8 mouse cellular contexts compared by ENCODE assay signal in the genomic region with DNA sequence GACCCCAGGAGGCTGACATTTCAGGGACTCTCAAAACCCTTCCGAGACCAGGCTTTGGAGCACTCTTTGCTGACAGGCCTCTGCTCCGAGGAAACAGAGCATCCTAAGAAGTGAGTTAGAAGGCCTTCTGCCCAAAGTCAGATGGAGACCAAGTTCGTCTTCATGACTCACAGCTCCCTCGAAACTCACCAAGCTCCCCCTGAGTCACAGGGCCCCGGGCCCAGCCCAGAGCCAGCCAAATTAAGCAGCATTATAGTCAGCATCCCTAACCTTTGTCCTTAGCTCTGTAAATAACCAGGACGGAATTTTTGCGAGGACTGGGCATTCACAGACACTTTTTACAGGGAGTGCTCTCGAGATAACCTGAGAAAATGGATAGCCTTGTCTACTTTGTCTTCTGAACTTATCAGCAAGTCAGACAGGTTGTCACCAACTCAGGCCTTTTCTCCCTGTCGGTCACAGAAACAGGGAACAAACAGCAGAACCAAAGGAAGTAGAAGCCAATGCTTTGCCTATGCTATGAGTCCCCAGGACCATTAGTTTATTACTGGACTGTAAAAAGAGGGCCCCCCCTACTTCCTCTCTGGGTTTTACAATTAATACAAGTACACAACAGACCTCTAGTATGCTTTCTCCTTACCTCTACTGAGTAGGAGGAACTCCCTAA. TPM values are rescaled to one million over a fixed set of nuclear protein-coding genes. Genes with fewer than 3 reads are reported as not detected.
DNase-seq lines count a peak whose midpoint lies in the region; ATAC-seq and TF ChIP-seq lines count a peak whose summit lies in the region.

No protein-coding gene starts in this region.

- 47% methylated on average over 9 of the region's 9 CpGs for WGBS in heart, embryonic 10.5 days
- WGBS in forebrain, embryonic 14.5 days = 72% methylated on average over 9 of the region's 9 CpGs
- 63% methylated on average over 9 of the region's 9 CpGs for WGBS in midbrain, embryonic 12.5 days
- 69% methylated on average over 9 of the region's 9 CpGs for WGBS in intestine, embryonic 15.5 days

- TF ChIP-seq RAD21 in MEL (IDR thresholded peaks at IDR 0.05; ENCODE audit: low read depth, low read length) = no peak

- H3K9ac ChIP-seq in MEL (ENCODE audit: control insufficient read depth, low read depth, low read length, poor library complexity, severe bottlenecking) = no peak overlapping the region
- H3K9ac ChIP-seq in forebrain, embryonic 14.5 days (ENCODE audit: low read length) = no peak overlapping the region
- H3K9ac ChIP-seq in midbrain, embryonic 12.5 days (replicated peaks) = peak overlapping the region; percentile 35; the same call in 1 of the 2 replicates
- no peak overlapping the region for H3K9ac ChIP-seq in intestine, embryonic 15.5 days

- no peak for TF ChIP-seq CTCF in MEL (IDR thresholded peaks at IDR 0.05 in 2 of 3, conservative IDR thresholded peaks at IDR 0.05 in 1 of 3; ENCODE audit: control insufficient read depth in 1 of 3, insufficient read depth in 1 of 3, low read depth in 2 of 3, low read length in 3 of 3, poor library complexity in 1 of 3, severe bottlenecking in 1 of 3)

- ATAC-seq in forebrain, embryonic 14.5 days = no peak
- ATAC-seq in midbrain, embryonic 12.5 days (ENCODE audit: low FRiP score, low read depth) = no peak
- no peak for ATAC-seq in intestine, embryonic 15.5 days

- H3K4me1 ChIP-seq in heart, embryonic 10.5 days = peaks cover 70% of the 10 kb centered on the region
- H3K4me1 ChIP-seq in MEL (ENCODE audit: control insufficient read depth in 1 of 2, insufficient read depth in 2 of 2, low read length in 2 of 2) = peaks cover 25 to 55% of the 10 kb centered on the region in 2 experiments
- peaks cover 26% of the 10 kb centered on the region for H3K4me1 ChIP-seq in forebrain, embryonic 14.5 days (ENCODE audit: control insufficient read depth, insufficient read depth, low read length)
- peaks cover 48% of the 10 kb centered on the region for H3K4me1 ChIP-seq in midbrain, embryonic 12.5 days
- peaks cover 23% of the 10 kb centered on the region for H3K4me1 ChIP-seq in intestine, embryonic 15.5 days (replicated peaks)

- peak overlapping the region; percentile 90 for H3K27ac ChIP-seq in heart, embryonic 10.5 days
- peak overlapping the region; percentile 15; the same call in 1 of the 2 replicates for H3K27ac ChIP-seq in MEL (ENCODE audit: control insufficient read depth, low read depth, low read length)
- H3K27ac ChIP-seq in forebrain, embryonic 14.5 days (ENCODE audit: low read depth, low read length) = peak overlapping the region; percentile 41; the same call in 1 of the 2 replicates
- peak overlapping the region; percentile 79 for H3K27ac ChIP-seq in midbrain, embryonic 12.5 days (replicated peaks)
- no peak overlapping the region for H3K27ac ChIP-seq in intestine, embryonic 15.5 days

- no peak for DNase-seq in heart, embryonic 10.5 days (ENCODE audit: low spot score)
- DNase-seq in heart, adult 9 months (ENCODE audit: low spot score in 2 of 2) = no peak
- DNase-seq in MEL (ENCODE audit: low read depth, low spot score) = peak; percentile 46
- no peak for DNase-seq in forebrain, embryonic 14.5 days (ENCODE audit: low spot score)
- no peak for DNase-seq in lung, postnatal 14 days
- no peak for DNase-seq in natural killer cell, adult 2 months (ENCODE audit: low spot score in 2 of 2)

- no peak for TF ChIP-seq EP300 in MEL (IDR thresholded peaks at IDR 0.05; ENCODE audit: low read depth in 1 of 2, low read length in 2 of 2)

- H3K4me2 ChIP-seq in forebrain, embryonic 14.5 days (ENCODE audit: low read length) = no peak overlapping the region; the same call in 1 of the 2 replicates
- peak overlapping the region; percentile 38 for H3K4me2 ChIP-seq in midbrain, embryonic 12.5 days (replicated peaks)
- no peak overlapping the region for H3K4me2 ChIP-seq in intestine, embryonic 15.5 days (replicated peaks)

- no peak overlapping the region for H3K4me3 ChIP-seq in heart, embryonic 10.5 days
- no peak overlapping the region for H3K4me3 ChIP-seq in MEL (ENCODE audit: control insufficient read depth in 1 of 2, insufficient read depth in 1 of 2, low read depth in 2 of 2, low read length in 2 of 2)
- H3K4me3 ChIP-seq in forebrain, embryonic 14.5 days (ENCODE audit: low read depth, low read length) = no peak overlapping the region
- H3K4me3 ChIP-seq in midbrain, embryonic 12.5 days = peak overlapping the region; percentile 81; the same call in 1 of the 2 replicates
- no peak overlapping the region for H3K4me3 ChIP-seq in intestine, embryonic 15.5 days (replicated peaks)

- H3K79me2 ChIP-seq in MEL (ENCODE audit: control insufficient read depth, insufficient read depth, low read length, poor library complexity) = no peaks in the 10 kb centered on the region

- H3K9me3 ChIP-seq in heart, embryonic 10.5 days = no peaks in the 10 kb centered on the region
- H3K9me3 ChIP-seq in MEL (replicated peaks; ENCODE audit: insufficient read depth, low read length) = no peaks in the 10 kb centered on the region
- H3K9me3 ChIP-seq in forebrain, embryonic 14.5 days (replicated peaks; ENCODE audit: control insufficient read depth, low read length) = no peaks in the 10 kb centered on the region
- H3K9me3 ChIP-seq in midbrain, embryonic 12.5 days = no peaks in the 10 kb centered on the region
- H3K9me3 ChIP-seq in intestine, embryonic 15.5 days = no peaks in the 10 kb centered on the region

- TF ChIP-seq POLR2A in MEL (IDR thresholded peaks at IDR 0.05; ENCODE audit: control insufficient read depth in 1 of 2, insufficient read depth in 1 of 2, low read depth in 1 of 2, low read length in 2 of 2, poor library complexity in 1 of 2) = no peak

- peaks cover 8% of the 10 kb centered on the region for H3K36me3 ChIP-seq in heart, embryonic 10.5 days
- H3K36me3 ChIP-seq in MEL (ENCODE audit: control insufficient read depth in 1 of 2, insufficient read depth in 2 of 2, low read length in 2 of 2) = peaks cover 0 to 28% of the 10 kb centered on the region in 2 experiments; a peak in 2 of 4 replicates
- H3K36me3 ChIP-seq in forebrain, embryonic 14.5 days (ENCODE audit: control insufficient read depth, insufficient read depth, low read length) = peaks cover 11% of the 10 kb centered on the region
- H3K36me3 ChIP-seq in midbrain, embryonic 12.5 days = peaks cover 12% of the 10 kb centered on the region
- H3K36me3 ChIP-seq in intestine, embryonic 15.5 days = peaks cover 3% of the 10 kb centered on the region; the same call in 1 of the 2 replicates

- no peaks in the 10 kb centered on the region for H3K27me3 ChIP-seq in heart, embryonic 10.5 days (ENCODE audit: insufficient read depth, poor library complexity, severe bottlenecking)
- H3K27me3 ChIP-seq in MEL (ENCODE audit: control insufficient read depth in 1 of 2, insufficient read depth in 2 of 2, low read length in 2 of 2) = no peaks in the 10 kb centered on the region
- no peaks in the 10 kb centered on the region for H3K27me3 ChIP-seq in forebrain, embryonic 14.5 days (replicated peaks; ENCODE audit: control insufficient read depth, insufficient read depth, low read length)
- no peaks in the 10 kb centered on the region for H3K27me3 ChIP-seq in midbrain, embryonic 12.5 days
- H3K27me3 ChIP-seq in intestine, embryonic 15.5 days (replicated peaks) = no peaks in the 10 kb centered on the region

RNA-seq across cellular contexts. Expression of gene Fam214b, which starts 5.0 kb away (rescaled TPM):
- polyA plus RNA-seq in heart, embryonic 10.5 days (2016; fragmentation: Nextera tagmentation; extraction: Ambion mirVana) = 12.0 and 12.7 TPM in 2 replicates
- total RNA-seq in MEL (2012; rRNA removed) = 0.95 and 1.3 TPM in 2 replicates
- polyA plus RNA-seq in MEL (2012; ENCODE audit: insufficient read depth in 1 of 2, insufficient read length in 2 of 2, low read depth in 1 of 2, low replicate concordance in 2 of 2, missing spikeins in 1 of 2) = 1 to 10 TPM in 1 of 2 experiments, not detected in 1; 3.8 TPM
- polyA plus RNA-seq in forebrain, embryonic 14.5 days (2014; fragmentation: Nextera tagmentation; extraction: Ambion mirVana) = 19.3 and 26.7 TPM in 2 replicates
- polyA plus RNA-seq in midbrain, embryonic 12.5 days (2016; fragmentation: Nextera tagmentation; extraction: Ambion mirVana) = 51.2 and 51.8 TPM in 2 replicates
- polyA plus RNA-seq in intestine, embryonic 15.5 days (2015; fragmentation: Nextera tagmentation; extraction: Ambion mirVana) = 7.8 and 7.9 TPM in 2 replicates

RNA-seq across cellular contexts. Expression of gene Stoml2, which starts 9.5 kb away (rescaled TPM):
- 320 and 370 TPM in 2 replicates for polyA plus RNA-seq in heart, embryonic 10.5 days (2016; fragmentation: Nextera tagmentation; extraction: Ambion mirVana)
- 384 and 391 TPM in 2 replicates for total RNA-seq in MEL (2012; rRNA removed)
- polyA plus RNA-seq in MEL (2012; ENCODE audit: insufficient read depth in 1 of 2, insufficient read length in 2 of 2, low read depth in 1 of 2, low replicate concordance in 2 of 2, missing spikeins in 1 of 2) = 100 to 1,000 TPM in 1 of 2 experiments, not detected in 1; 480 TPM
- 302 and 334 TPM in 2 replicates for polyA plus RNA-seq in forebrain, embryonic 14.5 days (2014; fragmentation: Nextera tagmentation; extraction: Ambion mirVana)
- polyA plus RNA-seq in midbrain, embryonic 12.5 days (2016; fragmentation: Nextera tagmentation; extraction: Ambion mirVana) = 281 and 296 TPM in 2 replicates
- 318 and 334 TPM in 2 replicates for polyA plus RNA-seq in intestine, embryonic 15.5 days (2015; fragmentation: Nextera tagmentation; extraction: Ambion mirVana)

RNA-seq across cellular contexts. Expression of gene Pigo, which starts 15.4 kb away (rescaled TPM):
- polyA plus RNA-seq in heart, embryonic 10.5 days (2016; fragmentation: Nextera tagmentation; extraction: Ambion mirVana) = 18.4 and 21.0 TPM in 2 replicates
- 22.3 TPM in 2 replicates for total RNA-seq in MEL (2012; rRNA removed)
- polyA plus RNA-seq in MEL (2012; ENCODE audit: insufficient read depth in 1 of 2, insufficient read length in 2 of 2, low read depth in 1 of 2, low replicate concordance in 2 of 2, missing spikeins in 1 of 2) = 10 to 100 TPM in 1 of 2 experiments, not detected in 1; 36.1 TPM
- 18.1 and 18.2 TPM in 2 replicates for polyA plus RNA-seq in forebrain, embryonic 14.5 days (2014; fragmentation: Nextera tagmentation; extraction: Ambion mirVana)
- 25.2 and 27.5 TPM in 2 replicates for polyA plus RNA-seq in midbrain, embryonic 12.5 days (2016; fragmentation: Nextera tagmentation; extraction: Ambion mirVana)
- 22.9 and 28.2 TPM in 2 replicates for polyA plus RNA-seq in intestine, embryonic 15.5 days (2015; fragmentation: Nextera tagmentation; extraction: Ambion mirVana)

RNA-seq across cellular contexts. Expression of gene Unc13b, which starts 17.7 kb away (rescaled TPM):
- 7.1 and 8.5 TPM in 2 replicates for polyA plus RNA-seq in heart, embryonic 10.5 days (2016; fragmentation: Nextera tagmentation; extraction: Ambion mirVana)
- total RNA-seq in MEL (2012; rRNA removed) = 5.4 and 6.5 TPM in 2 replicates
- polyA plus RNA-seq in MEL (2012; ENCODE audit: insufficient read depth in 1 of 2, insufficient read length in 2 of 2, low read depth in 1 of 2, low replicate concordance in 2 of 2, missing spikeins in 1 of 2) = 1 to 10 TPM in 1 of 2 experiments, not detected in 1; 9.6 TPM
- 8.1 and 12.3 TPM in 2 replicates for polyA plus RNA-seq in forebrain, embryonic 14.5 days (2014; fragmentation: Nextera tagmentation; extraction: Ambion mirVana)
- polyA plus RNA-seq in midbrain, embryonic 12.5 days (2016; fragmentation: Nextera tagmentation; extraction: Ambion mirVana) = 24.6 and 30.7 TPM in 2 replicates
- 6.0 and 6.1 TPM in 2 replicates for polyA plus RNA-seq in intestine, embryonic 15.5 days (2015; fragmentation: Nextera tagmentation; extraction: Ambion mirVana)

RNA-seq across cellular contexts. Expression of gene Fancg, which starts 30.7 kb away (rescaled TPM):
- 13.9 and 18.0 TPM in 2 replicates for polyA plus RNA-seq in heart, embryonic 10.5 days (2016; fragmentation: Nextera tagmentation; extraction: Ambion mirVana)
- total RNA-seq in MEL (2012; rRNA removed) = 10.1 and 11.4 TPM in 2 replicates
- polyA plus RNA-seq in MEL (2012; ENCODE audit: insufficient read depth in 1 of 2, insufficient read length in 2 of 2, low read depth in 1 of 2, low replicate concordance in 2 of 2, missing spikeins in 1 of 2) = 10 to 100 TPM in 1 of 2 experiments, not detected in 1; 24.6 TPM
- polyA plus RNA-seq in forebrain, embryonic 14.5 days (2014; fragmentation: Nextera tagmentation; extraction: Ambion mirVana) = 17.3 and 26.1 TPM in 2 replicates
- 18.3 and 24.0 TPM in 2 replicates for polyA plus RNA-seq in midbrain, embryonic 12.5 days (2016; fragmentation: Nextera tagmentation; extraction: Ambion mirVana)
- polyA plus RNA-seq in intestine, embryonic 15.5 days (2015; fragmentation: Nextera tagmentation; extraction: Ambion mirVana) = 15.0 and 15.2 TPM in 2 replicates
